Mouse (Mus musculus) ES-Bruce4 (cell line): ENCODE measurements around the gene Diras2.

Experiments used
- CTCF ChIP-seq: IDR thresholded peaks from one replicate; pipeline ENCODE4 v1.8.1; 2011; ENCODE audit warnings: low read depth, low read length
- EP300 ChIP-seq: IDR thresholded peaks from 2 replicates; pipeline ENCODE4 v1.6.1; 2011; ENCODE audit warnings: low read depth, low read length; ENCODE audit not compliant: insufficient read depth
- POLR2A ChIP-seq: IDR thresholded peaks from one replicate; pipeline ENCODE4 v1.8.1; 2011; ENCODE audit warnings: low read length; ENCODE audit not compliant: insufficient read depth

GRCm38 (mm10) chr13:52576841-52577240 is 45.8 kb upstream of the Diras2 start:
- TF ChIP-seq CTCF (no peak), EP300 (no peak), POLR2A (no peak)
